Mouse (Mus musculus) CH12.LX (cell line): ENCODE measurements around the gene Lysmd3. TPM values are rescaled to one million over a fixed set of nuclear protein-coding genes. Genes with fewer than 3 reads are reported as not detected.

Experiments used
- DNase-seq: peaks from one replicate; pipeline ENCODE4 v3.0.0-alpha.2; 2013; ENCODE audit errors: extremely low read depth
- H3K27ac ChIP-seq: 2 replicates; pipeline ENCODE4 v1.5.1; 2012; ENCODE audit warnings: low read depth, mild to moderate bottlenecking, control low read depth, moderate library complexity; ENCODE audit not compliant: insufficient read depth
- H3K27me3 ChIP-seq: replicated peaks from 2 replicates; pipeline ENCODE3; 2012; ENCODE audit warnings: inconsistent platforms
- H3K36me3 ChIP-seq, 2 experiments: replicated peaks in 1 of 2; 2 replicates each; pipeline versions ENCODE3 to v1.6.1; 2012; ENCODE audit warnings: inconsistent platforms in 1 of 2, low read length in 1 of 2, mild to moderate bottlenecking in 1 of 2, mixed read lengths in 1 of 2, moderate library complexity in 1 of 2; ENCODE audit not compliant: control insufficient read depth in 1 of 2, insufficient read depth in 1 of 2
- H3K4me1 ChIP-seq, 2 experiments: 2 replicates each; pipeline ENCODE4 v1.6.1; 2012; ENCODE audit warnings: inconsistent platforms in 1 of 2, moderate library complexity in 1 of 2; ENCODE audit not compliant: insufficient read depth in 2 of 2, control insufficient read depth in 1 of 2
- H3K4me2 ChIP-seq: 2 replicates; pipeline ENCODE4 v1.6.1; 2012; ENCODE audit warnings: low read depth, mild to moderate bottlenecking, control low read depth; ENCODE audit not compliant: poor library complexity, insufficient read depth, severe bottlenecking
- H3K4me3 ChIP-seq, 3 experiments: fragments of 150-350 bp in 1 of 3; sonication (generic) in 1 of 3; replicated peaks in 1 of 3; 2 replicates each; pipeline versions ENCODE3 to v1.5.1; 2011 to 2012; ENCODE audit warnings: low read depth in 2 of 3, low read length in 2 of 3, mild to moderate bottlenecking in 2 of 3, moderate library complexity in 2 of 3, control low read depth in 1 of 3, improper control_type of control experiment in 1 of 3, inconsistent platforms in 1 of 3, mixed read lengths in 1 of 3; ENCODE audit not compliant: poor library complexity in 1 of 3
- H3K79me2 ChIP-seq: replicated peaks from 2 replicates; pipeline ENCODE4 v1.6.1; 2012; ENCODE audit warnings: mild to moderate bottlenecking, moderate library complexity; ENCODE audit not compliant: control insufficient read depth, poor library complexity, insufficient read depth, severe bottlenecking; ENCODE audit errors: extremely low read depth
- H3K9ac ChIP-seq: 2 replicates; pipeline ENCODE4 v1.6.1; 2012; ENCODE audit warnings: low read depth, mild to moderate bottlenecking, control low read depth, moderate library complexity; ENCODE audit not compliant: insufficient read depth
- H3K9me3 ChIP-seq: replicated peaks from 2 replicates; pipeline ENCODE3; 2012; ENCODE audit warnings: low read length, inconsistent platforms, mixed read lengths
- CHD1 ChIP-seq: IDR thresholded peaks from 2 replicates; pipeline ENCODE4 v1.6.1; 2012; ENCODE audit warnings: low read depth, low read length, improper control_type of control experiment, inconsistent platforms
- CHD2 ChIP-seq: IDR thresholded peaks from 2 replicates; pipeline ENCODE4 v1.6.1; 2011; ENCODE audit warnings: low read length, improper control_type of control experiment
- CTCF ChIP-seq, 2 experiments: IDR thresholded peaks in 1 of 2; conservative IDR thresholded peaks in 1 of 2; 2 replicates each; pipeline ENCODE4 v1.5.1; 2011 to 2012; ENCODE audit warnings: low read depth in 2 of 2, low read length in 2 of 2, improper control_type of control experiment in 1 of 2, inconsistent platforms in 1 of 2, mild to moderate bottlenecking in 1 of 2, moderate library complexity in 1 of 2
- E2F4 ChIP-seq: IDR thresholded peaks from 2 replicates; pipeline ENCODE4 v1.6.1; 2011; ENCODE audit warnings: low read depth, low read length, improper control_type of control experiment; ENCODE audit not compliant: insufficient replicate concordance
- ELF1 ChIP-seq: IDR thresholded peaks from 2 replicates; pipeline ENCODE4 v1.6.1; 2014; ENCODE audit warnings: low read depth, mild to moderate bottlenecking, inconsistent platforms, low read length, improper control_type of control experiment
- EP300 ChIP-seq: IDR thresholded peaks from 2 replicates; pipeline ENCODE4 v1.6.1; 2011; ENCODE audit warnings: low read length, improper control_type of control experiment
- GABPA ChIP-seq: IDR thresholded peaks from 2 replicates; pipeline ENCODE4 v1.6.1; 2012; ENCODE audit warnings: low read depth, low read length, improper control_type of control experiment, inconsistent platforms; ENCODE audit not compliant: insufficient replicate concordance
- HCFC1 ChIP-seq: IDR thresholded peaks from 2 replicates; pipeline ENCODE4 v1.6.1; 2012; ENCODE audit warnings: low read depth, mild to moderate bottlenecking, inconsistent platforms, low read length, improper control_type of control experiment
- JUND ChIP-seq: conservative IDR thresholded peaks from 2 replicates; pipeline ENCODE4 v1.6.1; 2011; ENCODE audit warnings: low read depth, low read length, improper control_type of control experiment
- MAFK ChIP-seq: IDR thresholded peaks from 2 replicates; pipeline ENCODE4 v1.6.1; 2011; ENCODE audit warnings: low read length, improper control_type of control experiment; ENCODE audit not compliant: insufficient replicate concordance
- MXI1 ChIP-seq: IDR thresholded peaks from 2 replicates; pipeline ENCODE4 v1.6.1; 2011; ENCODE audit warnings: mild to moderate bottlenecking, low read depth, low read length, improper control_type of control experiment
- NELFE ChIP-seq: IDR thresholded peaks from 2 replicates; pipeline ENCODE4 v1.6.1; 2011; ENCODE audit warnings: low read depth, low read length, improper control_type of control experiment
- NRF1 ChIP-seq: IDR thresholded peaks from 2 replicates; pipeline ENCODE4 v1.6.1; 2014; ENCODE audit warnings: low read depth, mild to moderate bottlenecking, inconsistent platforms, low read length, improper control_type of control experiment, moderate library complexity
- PAX5 ChIP-seq: IDR thresholded peaks from 2 replicates; pipeline ENCODE4 v1.6.1; 2012; ENCODE audit warnings: low read length, inconsistent platforms, mixed read lengths
- POLR2A ChIP-seq: IDR thresholded peaks from 2 replicates; pipeline ENCODE4 v1.6.1; 2011; ENCODE audit warnings: low read depth, mild to moderate bottlenecking, improper control_type of control experiment, low read length
- POLR2AphosphoS2 ChIP-seq: IDR thresholded peaks from 2 replicates; pipeline ENCODE4 v1.6.1; 2011; ENCODE audit warnings: low read depth, low read length, improper control_type of control experiment
- RAD21 ChIP-seq: IDR thresholded peaks from 2 replicates; pipeline ENCODE4 v1.6.1; 2011; ENCODE audit warnings: low read depth, mild to moderate bottlenecking, low read length, improper control_type of control experiment, moderate library complexity
- RCOR1 ChIP-seq: conservative IDR thresholded peaks from 2 replicates; pipeline ENCODE4 v1.6.1; 2012; ENCODE audit warnings: low read depth, mild to moderate bottlenecking, inconsistent platforms, low read length, improper control_type of control experiment
- SMC3 ChIP-seq: IDR thresholded peaks from 2 replicates; pipeline ENCODE4 v1.6.1; 2011; ENCODE audit warnings: low read depth, low read length, improper control_type of control experiment
- TBP ChIP-seq: conservative IDR thresholded peaks from 2 replicates; pipeline ENCODE4 v1.6.1; 2011; ENCODE audit warnings: low read depth, low read length, improper control_type of control experiment
- TCF12 ChIP-seq: IDR thresholded peaks from 2 replicates; pipeline ENCODE4 v1.6.1; 2014; ENCODE audit warnings: low read depth, mild to moderate bottlenecking, inconsistent platforms, low read length, improper control_type of control experiment
- UBTF ChIP-seq: IDR thresholded peaks from 2 replicates; pipeline ENCODE4 v1.6.1; 2012; ENCODE audit warnings: low read depth, mild to moderate bottlenecking, inconsistent platforms, low read length, improper control_type of control experiment, moderate library complexity
- USF2 ChIP-seq: conservative IDR thresholded peaks from 2 replicates; pipeline ENCODE4 v1.6.1; 2011; ENCODE audit warnings: low read depth, low read length, improper control_type of control experiment
- ZMIZ1 ChIP-seq: IDR thresholded peaks from 2 replicates; pipeline ENCODE4 v1.6.1; 2012; ENCODE audit warnings: low read depth, mild to moderate bottlenecking, inconsistent platforms, low read length, improper control_type of control experiment
- dilution Hi-C: fragments of 300-500 bp; cut with MboI; formaldehyde crosslinking; loops from 2 replicates; pipeline ENCODE4 v1.14.3; 2020; ENCODE audit warnings: low sequenced_read_pairs; ENCODE audit not compliant: extremely low pct_unique_long_range_greater_than_20kb, extremely low pct_ligation_motif_present
- in situ Hi-C: fragments of 300-500 bp; cut with MboI; formaldehyde crosslinking; loops from 3 replicates; pipeline ENCODE4 v1.14.3; 2019; ENCODE audit warnings: low sequenced_read_pairs, low pct_ligation_motif_present, low pct_unique_long_range_greater_than_20kb, mixed read lengths
- polyA plus RNA-seq: library from polyadenylated mRNA; unstranded; fragments of >175 nt; gene quantifications from 2 replicates; pipeline ENCODE4 v1.2.1, GENCODE M21; 2012; ENCODE audit warnings: low read depth; ENCODE audit not compliant: insufficient read length
- total RNA-seq, 2 experiments: library from RNA; depleted of rRNA; stranded (reverse); fragments of 300-350 nt in 1 of 2; fragments of >200 nt in 1 of 2; gene quantifications; 2 replicates each; pipeline ENCODE4 v1.2.3; 2012 to 2014

The Lysmd3 gene
- total and polyA plus RNA-seq, 3 experiments = 7.3 to 17.7 (median 15.1) TPM

GRCm38 (mm10) chr13:81663566-81664330 lies 6.3 kb downstream of the Lysmd3 start:
- Histone ChIP-seq H3K4me2 (no peak overlapping the region), H3K79me2 (peaks cover 6% of the 10 kb centered on the region), H3K27ac (no peak overlapping the region), H3K9ac (no peak overlapping the region), H3K9me3 (no peaks in the 10 kb centered on the region), H3K4me3 (no peak overlapping the region), H3K27me3 (no peaks in the 10 kb centered on the region), H3K4me1 (peaks cover 6 to 18% of the 10 kb centered on the region in 2 experiments), H3K36me3 (peaks cover 38 to 48% of the 10 kb centered on the region in 2 experiments)
- DNase-seq = no peak
- in situ Hi-C loops = no loop called here
- dilution Hi-C loops = no loop called here
- TF ChIP-seq EP300 (no peak), SMC3 (no peak), JUND (no peak), ELF1 (no peak), MXI1 (no peak), MAFK (no peak), RCOR1 (no peak), NELFE (no peak), CTCF (conservative IDR thresholded peaks at IDR 0.05 in 1 of 2, IDR thresholded peaks at IDR 0.05 in 1 of 2; ENCODE audit: low read depth in 2 of 2, low read length in 2 of 2) (no peak), TCF12 (no peak), E2F4 (no peak), HCFC1 (no peak), UBTF (no peak), POLR2A (no peak), ZMIZ1 (no peak), USF2 (no peak), RAD21 (no peak), TBP (no peak), NRF1 (no peak), POLR2AphosphoS2 (no peak)

GRCm38 (mm10) chr13:81664331-81664698 lies 6.9 kb downstream of the Lysmd3 start:
- Histone ChIP-seq H3K9me3 (no peaks in the 10 kb centered on the region), H3K27ac (no peak overlapping the region), H3K4me1 (peaks cover 6 to 16% of the 10 kb centered on the region in 2 experiments; a peak in 3 of 4 replicates), H3K79me2 (peaks cover 5% of the 10 kb centered on the region), H3K36me3 (peaks cover 43 to 54% of the 10 kb centered on the region in 2 experiments), H3K9ac (no peak overlapping the region), H3K4me2 (no peak overlapping the region), H3K27me3 (no peaks in the 10 kb centered on the region), H3K4me3 (no peak overlapping the region)
- dilution Hi-C loops = no loop called here
- DNase-seq = no peak
- no peak for TF ChIP-seq RAD21
- TF ChIP-seq UBTF = no peak
- no peak for TF ChIP-seq PAX5
- no peak for TF ChIP-seq CHD1
- TF ChIP-seq CHD2 = no peak
- TF ChIP-seq HCFC1 = no peak
- TF ChIP-seq GABPA = no peak
- no peak for TF ChIP-seq ELF1
- TF ChIP-seq NRF1 = no peak
- in situ Hi-C loops = no loop called here
